Mouse (Mus musculus) right cerebral cortex, postnatal 25 days (tissue): ENCODE results near the gene Megf6.

Source experiments
- DNase-seq: peaks from one replicate; pipeline ENCODE4 v3.0.0; 2022

Megf6 gene

GRCm38 (mm10) chr4:154217711-154218350 lies 47.3 kb downstream of the Megf6 start:
- no peak for DNase-seq

- DNase-seq, result no peak
Measured at GRCm38 (mm10) chr4:154222773-154223172, 52.2 kb downstream of the Megf6 start.

DNA sequence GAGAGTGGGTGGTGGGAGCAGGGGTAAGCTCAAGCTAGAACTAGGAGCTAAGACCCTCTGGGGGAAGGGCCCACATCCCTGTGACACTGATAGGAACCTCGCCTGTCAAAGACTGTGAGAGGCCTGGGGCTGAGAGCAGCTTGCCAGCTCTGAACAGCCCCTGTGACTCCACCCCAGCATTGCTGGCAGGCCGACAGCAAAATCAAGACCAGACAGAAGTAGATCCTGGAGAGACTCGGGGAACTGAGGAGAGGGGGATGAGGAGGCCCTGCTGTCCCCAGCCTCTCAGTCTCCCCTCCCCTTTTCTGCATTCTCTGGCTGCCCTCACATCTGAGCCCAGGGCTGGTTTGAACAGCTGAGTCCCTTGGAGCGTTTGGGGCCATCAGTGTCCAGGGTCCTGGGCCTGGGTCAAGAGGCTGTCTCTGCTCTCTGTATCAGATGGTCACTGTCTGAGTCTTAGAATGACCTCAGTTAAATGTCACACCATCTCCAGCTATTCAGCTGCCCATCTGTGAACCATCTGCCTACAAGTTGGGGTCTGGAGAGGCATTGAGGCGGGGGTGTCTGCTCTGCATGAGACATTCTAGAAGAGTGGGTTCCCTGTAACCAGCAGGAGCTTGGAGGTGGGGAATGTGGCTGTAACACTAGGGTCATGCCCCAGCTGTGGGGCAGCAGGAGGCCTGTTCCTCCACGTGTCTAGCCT lies 53.9 kb downstream of the Megf6 start:
- no peak for DNase-seq

- DNase-seq, result no peak
Measured at GRCm38 (mm10) chr4:154224970-154225309, 54.4 kb downstream of the Megf6 start.

DNA sequence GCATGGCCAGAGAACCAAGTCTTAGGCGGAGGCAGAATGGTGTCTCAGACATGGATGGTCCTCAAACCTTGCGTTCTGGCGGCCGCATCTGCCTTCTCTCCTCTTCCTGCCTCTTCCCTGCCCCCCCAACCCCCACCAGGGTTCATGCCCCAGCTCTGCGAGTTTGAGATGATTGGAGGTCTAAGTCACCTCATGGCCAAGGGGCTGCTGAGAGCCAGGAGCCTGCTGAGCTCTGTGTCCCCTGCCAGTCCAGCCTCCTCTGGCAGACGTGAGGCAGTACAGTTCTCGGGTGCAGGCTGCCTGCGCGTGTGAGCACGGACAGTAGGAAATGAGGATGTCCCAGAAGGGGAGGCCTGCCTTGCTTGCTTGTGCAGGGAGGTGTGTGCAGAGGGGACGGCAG lies 56.1 kb downstream of the Megf6 start:
- no peak for DNase-seq

DNA sequence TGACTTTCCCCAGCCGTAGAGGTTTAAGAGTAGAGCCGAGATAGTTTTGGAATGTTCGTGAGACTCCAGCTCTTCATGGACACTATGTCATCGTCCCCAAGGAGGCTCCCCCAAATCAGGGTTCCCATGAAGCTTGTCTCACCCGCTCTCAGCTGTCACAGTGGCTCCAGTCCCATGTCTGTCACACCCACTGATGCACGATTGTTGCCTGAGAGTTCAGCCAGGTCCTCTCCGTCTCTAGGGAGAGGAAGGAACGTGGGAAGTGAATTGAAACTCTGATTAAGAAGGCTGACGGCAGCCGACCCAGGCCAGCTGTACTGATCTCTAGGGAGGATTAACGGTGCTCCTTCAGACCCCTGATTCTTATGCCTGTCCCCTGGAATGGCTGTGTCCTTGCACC lies 57.8 kb downstream of the Megf6 start:
- no peak for DNase-seq

GRCm38 (mm10) chr4:154229569-154229968 lies 59.0 kb downstream of the Megf6 start:
- no peak for DNase-seq

GRCm38 (mm10) chr4:154231380-154231779 lies 60.9 kb downstream of the Megf6 start:
- DNase-seq, result no peak

- DNase-seq, result no peak
Measured at GRCm38 (mm10) chr4:154232295-154232694, 61.8 kb downstream of the Megf6 start.

- no peak for DNase-seq
Measured at GRCm38 (mm10) chr4:154236001-154236400, 65.5 kb downstream of the Megf6 start.

GRCm38 (mm10) chr4:154236893-154237292 lies 66.4 kb downstream of the Megf6 start:
- DNase-seq, result no peak

DNA sequence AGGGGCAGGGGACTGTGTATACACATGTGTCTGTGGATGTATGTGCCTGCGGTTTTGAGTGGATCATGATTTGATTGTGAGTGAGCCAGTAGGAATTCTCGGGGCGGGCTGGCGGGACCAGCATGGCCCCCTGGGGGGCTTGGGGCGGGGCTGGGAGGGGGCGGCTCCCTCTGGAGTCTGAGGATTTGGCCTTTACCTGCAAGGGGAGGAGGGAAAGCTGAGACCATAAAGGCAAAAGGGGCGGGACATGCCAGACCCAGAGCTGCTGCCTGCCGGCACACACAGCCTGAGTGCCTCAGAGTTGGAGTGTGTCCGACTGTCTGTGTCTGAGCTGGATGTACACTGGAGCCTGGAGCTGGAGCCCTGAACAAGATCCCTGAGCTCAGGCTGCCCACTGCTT lies 66.8 kb downstream of the Megf6 start:
- no peak for DNase-seq

GRCm38 (mm10) chr4:154239199-154239598 lies 68.7 kb downstream of the Megf6 start:
- no peak for DNase-seq

DNA sequence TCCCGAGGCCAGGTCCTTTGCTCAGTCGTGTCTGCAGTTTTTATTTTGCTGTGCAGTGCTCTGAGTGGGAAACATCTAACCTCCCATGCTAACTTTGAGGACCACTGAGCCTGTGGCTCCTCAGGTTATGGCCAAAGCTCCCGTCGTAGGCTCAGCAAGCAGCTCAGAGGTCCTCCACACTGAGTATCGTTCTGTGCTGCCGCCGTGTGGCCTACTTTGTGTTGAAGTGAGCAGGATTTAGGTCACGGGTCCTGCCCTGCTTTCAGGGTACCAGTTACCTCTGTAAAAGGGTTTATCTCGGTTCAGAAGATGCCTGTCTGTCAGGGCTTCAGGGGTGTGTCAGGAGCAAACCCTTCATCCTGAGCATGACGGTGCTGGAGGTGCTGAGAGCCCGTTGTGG lies 70.1 kb downstream of the Megf6 start:
- DNase-seq, result no peak

DNA sequence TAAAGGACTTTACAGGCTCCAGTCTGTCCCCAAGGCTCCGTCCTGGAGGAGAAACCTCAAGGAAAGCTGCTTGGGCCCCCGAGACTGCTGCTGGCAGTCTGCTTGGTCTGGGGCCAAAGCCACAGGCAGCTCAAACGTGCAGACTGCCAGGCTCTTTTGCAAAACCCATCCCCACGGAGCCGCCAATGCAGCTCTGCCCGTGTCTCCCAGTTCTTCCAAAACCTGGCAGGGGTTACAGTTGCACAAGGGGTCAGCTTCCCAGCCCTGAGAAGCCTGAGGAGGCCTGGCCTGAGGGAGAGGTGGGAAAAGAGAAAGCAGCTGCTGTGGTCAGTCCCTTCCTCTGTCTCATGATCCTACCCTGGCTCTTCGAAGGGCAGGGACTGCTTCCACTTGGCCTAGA lies 74.8 kb downstream of the Megf6 start:
- no peak for DNase-seq

- DNase-seq, result peak; percentile 31
Measured at GRCm38 (mm10) chr4:154246115-154247040, 75.8 kb downstream of the Megf6 start.

- DNase-seq, result no peak
Measured at GRCm38 (mm10) chr4:154247207-154248091, 76.9 kb downstream of the Megf6 start.

GRCm38 (mm10) chr4:154248092-154248805 lies 77.7 kb downstream of the Megf6 start:
- DNase-seq, result no peak

- no peak for DNase-seq
Measured at GRCm38 (mm10) chr4:154249316-154249715, 78.8 kb downstream of the Megf6 start.

DNA sequence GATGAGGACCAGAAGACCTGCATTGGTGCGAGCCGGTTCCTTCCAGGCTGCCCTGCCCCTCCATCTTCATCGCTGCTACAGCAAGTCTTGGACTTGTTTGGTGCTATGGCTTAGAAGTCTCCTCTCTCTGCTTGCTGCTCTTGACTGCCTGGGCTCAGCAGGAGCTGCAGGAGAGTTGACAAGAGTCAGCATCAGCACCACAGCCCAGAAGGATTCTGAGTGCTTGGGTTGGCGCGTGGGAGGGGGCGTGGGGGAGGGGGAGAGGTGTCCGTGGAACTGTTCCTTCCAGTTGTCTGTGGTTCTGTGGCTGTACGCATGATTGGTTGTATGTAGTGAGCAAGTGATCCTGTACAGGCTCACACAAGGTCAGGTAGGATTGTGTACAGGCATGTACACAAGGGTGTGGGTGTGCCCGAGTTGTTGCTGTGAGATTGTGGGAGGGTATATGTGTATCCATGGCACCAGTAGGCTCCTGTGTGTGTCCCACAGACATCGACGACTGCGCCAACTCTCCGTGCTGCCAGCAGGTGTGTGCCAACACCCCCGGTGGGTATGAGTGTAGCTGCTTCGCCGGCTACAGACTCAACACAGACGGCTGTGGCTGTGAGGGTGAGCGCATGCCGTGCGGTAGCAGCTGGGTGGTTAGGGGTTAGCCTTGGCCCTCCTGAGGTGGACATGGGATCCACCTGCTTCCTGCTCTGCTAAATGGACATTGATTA lies 82.2 kb downstream of the Megf6 start:
- peak; percentile 61 for DNase-seq

- DNase-seq, result no peak
Measured at GRCm38 (mm10) chr4:154260755-154261154, 90.2 kb downstream of the Megf6 start.
